Mouse (Mus musculus): Measurements from ENCODE around the gene Clec4a2. TPM values are rescaled to one million over a fixed set of nuclear protein-coding genes. Genes with fewer than 3 reads are reported as not detected.

Clec4a2 gene
- 0.32 TPM for polyA plus RNA-seq (2017; shearing (Covaris generic))

GRCm38 (mm10) chr6:123106128-123106527, at the start of gene Clec4a2:
Gene Clec4a2 (plus strand): TSS chr6:123106428.

GRCm38 (mm10) chr6:123172593-123172992, 66.4 kb downstream of the Clec4a2 start, which contains the start of gene Clec4b2:
Gene Clec4b2 (plus strand): TSS chr6:123172893.

Other genes starting within 250 kb of the Clec4a2 start
- gene Necap1, start 232.0 kb upstream of the Clec4a2 start, polyA plus RNA-seq (2017; shearing (Covaris generic)): 34.9 TPM
- gene Clec4a1, start 184.6 kb upstream of the Clec4a2 start, polyA plus RNA-seq (2017; shearing (Covaris generic)): not detected
- gene Clec4a3, start 153.9 kb upstream of the Clec4a2 start, polyA plus RNA-seq (2017; shearing (Covaris generic)): 0.20 TPM
- gene Clec4a4, start 116.1 kb upstream of the Clec4a2 start, polyA plus RNA-seq (2017; shearing (Covaris generic)): 0.31 TPM
- gene Clec4b1, start 56.5 kb upstream of the Clec4a2 start, polyA plus RNA-seq (2017; shearing (Covaris generic)): 0.32 TPM
- not detected for gene Clec4b2, start 66.5 kb downstream of the Clec4a2 start, polyA plus RNA-seq (2017; shearing (Covaris generic))
- gene Clec4n, start 123.4 kb downstream of the Clec4a2 start, polyA plus RNA-seq (2017; shearing (Covaris generic)): 3.3 TPM
- gene Clec4d, start 155.7 kb downstream of the Clec4a2 start, polyA plus RNA-seq (2017; shearing (Covaris generic)): not detected
- not detected for gene Clec4e, start 183.4 kb downstream of the Clec4a2 start, polyA plus RNA-seq (2017; shearing (Covaris generic))
- not detected for gene Vmn2r19, start 201.9 kb downstream of the Clec4a2 start, polyA plus RNA-seq (2017; shearing (Covaris generic))